Mouse (Mus musculus) T-helper 17 cell (primary cell): ENCODE measurements around the gene Mbtps2.

Source experiments
- in situ Hi-C, 2 experiments: fragments of 300-600 bp; cut with MboI, MseI; formaldehyde crosslinking; loops; 1 replicate in 1 of 2; 2 replicates in 1 of 2; pipeline ENCODE4 v1.15.1; 2025; ENCODE audit warnings: high pct_unique_total_duplicates in 2 of 2

Mbtps2 gene

GRCm38 (mm10) chrX:157504506-157504905 lies 94.0 kb downstream of the Mbtps2 start:
- in situ Hi-C loops: no loop called here

GRCm38 (mm10) chrX:157501871-157502270 lies 96.6 kb downstream of the Mbtps2 start:
- in situ Hi-C loops: no loop called here

- in situ Hi-C loops: no loop called here
Measured at GRCm38 (mm10) chrX:157500004-157500403, 98.5 kb downstream of the Mbtps2 start.

GRCm38 (mm10) chrX:157493159-157493558 lies 105.4 kb downstream of the Mbtps2 start:
- in situ Hi-C loops: loop anchor here in 1 of 2 experiments (10.0 kb wide), 1 partner anchor 1122 kb away; no protein-coding TSS in a partner anchor

GRCm38 (mm10) chrX:157491944-157492726 lies 106.4 kb downstream of the Mbtps2 start, which contains the start of gene Sms:
Gene Sms, minus strand, starts transcription at chrX:157492287.
- in situ Hi-C loops: loop anchor here in 1 of 2 experiments (10.0 kb wide), 1 partner anchor 1123 kb away; no protein-coding TSS in a partner anchor

GRCm38 (mm10) chrX:157491145-157491935 lies 107.2 kb downstream of the Mbtps2 start:
- in situ Hi-C loops: loop anchor here in 1 of 2 experiments (10.0 kb wide), 1 partner anchor 1123 kb away; no protein-coding TSS in a partner anchor

GRCm38 (mm10) chrX:157490769-157491144 lies 107.8 kb downstream of the Mbtps2 start:
- in situ Hi-C loops: loop anchor here in 1 of 2 experiments (10.0 kb wide), 1 partner anchor 1124 kb away; no protein-coding TSS in a partner anchor

GRCm38 (mm10) chrX:157489871-157490721 lies 108.4 kb downstream of the Mbtps2 start:
- in situ Hi-C loops: loop anchor here in 1 of 2 experiments (10.0 kb wide), 1 partner anchor 1125 kb away; no protein-coding TSS in a partner anchor

GRCm38 (mm10) chrX:157488831-157489230 lies 109.7 kb downstream of the Mbtps2 start:
- in situ Hi-C loops: no loop called here

- in situ Hi-C loops: no loop called here
Measured at GRCm38 (mm10) chrX:157486765-157487164, 111.8 kb downstream of the Mbtps2 start.
